Mouse (Mus musculus): Measurements from ENCODE around the gene Nmrk2.
"Not testable (repeated sequence)": the region's sequence is repeated elsewhere in the genome, so short reads cannot be mapped to it uniquely, and the experiment has no call there.

Nmrk2 gene

GRCm38 (mm10) chr10:81184765-81185164 is 17.1 kb downstream of the Nmrk2 start:
- DNase-seq (ENCODE audit: low read depth, low spot score): no peak

- DNase-seq (ENCODE audit: low read depth, low spot score): no peak
Observed at GRCm38 (mm10) chr10:81183805-81184204, 18.0 kb downstream of the Nmrk2 start, which contains the start of gene 4930442H23Rik. Gene 4930442H23Rik (minus strand): TSS chr10:81183849.

GRCm38 (mm10) chr10:81182336-81183333 is 19.2 kb downstream of the Nmrk2 start, which contains the start of gene Dapk3:
Gene Dapk3 (plus strand): TSS chr10:81183005.
- peak; percentile 97 for DNase-seq (ENCODE audit: low read depth, low spot score)

GRCm38 (mm10) chr10:81181860-81182259 is 20.0 kb downstream of the Nmrk2 start:
- not testable (repeated sequence) for DNase-seq (ENCODE audit: low read depth, low spot score)

GRCm38 (mm10) chr10:81180946-81181345 is 20.9 kb downstream of the Nmrk2 start:
- DNase-seq (ENCODE audit: low read depth, low spot score): no peak

GRCm38 (mm10) chr10:81179451-81180342 is 22.2 kb downstream of the Nmrk2 start:
- DNase-seq (ENCODE audit: low read depth, low spot score): no peak

GRCm38 (mm10) chr10:81178927-81179326 is 22.9 kb downstream of the Nmrk2 start:
- no peak for DNase-seq (ENCODE audit: low read depth, low spot score)

GRCm38 (mm10) chr10:81177958-81178712 is 23.7 kb downstream of the Nmrk2 start:
- DNase-seq (ENCODE audit: low read depth, low spot score): no peak

GRCm38 (mm10) chr10:81177491-81177925 is 24.3 kb downstream of the Nmrk2 start:
- DNase-seq (ENCODE audit: low read depth, low spot score): no peak

GRCm38 (mm10) chr10:81176466-81177271 is 25.2 kb downstream of the Nmrk2 start, which contains the start of gene Eef2:
Gene Eef2 (plus strand): TSS chr10:81176631.
- peak; percentile 95 for DNase-seq (ENCODE audit: low read depth, low spot score)

- no peak for DNase-seq (ENCODE audit: low read depth, low spot score)
Observed at GRCm38 (mm10) chr10:81175936-81176465, 25.9 kb downstream of the Nmrk2 start.

- not testable (repeated sequence) for DNase-seq (ENCODE audit: low read depth, low spot score)
Observed at GRCm38 (mm10) chr10:81175345-81175701, 26.5 kb downstream of the Nmrk2 start.

- DNase-seq (ENCODE audit: low read depth, low spot score): peak; percentile 69
Observed at GRCm38 (mm10) chr10:81174617-81175344, 27.1 kb downstream of the Nmrk2 start.

- DNase-seq (ENCODE audit: low read depth, low spot score): peak; percentile 64
Observed at GRCm38 (mm10) chr10:81173132-81173531, 28.7 kb downstream of the Nmrk2 start.

GRCm38 (mm10) chr10:81169411-81169900 is 32.4 kb downstream of the Nmrk2 start:
- not testable (repeated sequence) for DNase-seq (ENCODE audit: low read depth, low spot score)

- peak; percentile 69 for DNase-seq (ENCODE audit: low read depth, low spot score)
Observed at GRCm38 (mm10) chr10:81168521-81169244, 33.2 kb downstream of the Nmrk2 start.

GRCm38 (mm10) chr10:81168087-81168431 is 33.8 kb downstream of the Nmrk2 start:
- DNase-seq (ENCODE audit: low read depth, low spot score): no peak

Data from c-Kit-negative CD71-positive TER-119-positive erythroid progenitor cells, embryonic 14.5 days (primary cell).